Mouse (Mus musculus) hindbrain, postnatal 0 days (tissue): Measurements from ENCODE around the gene Zc2hc1c. TPM values are rescaled to one million over a fixed set of nuclear protein-coding genes. Genes with fewer than 3 reads are reported as not detected.
A peak's percentile ranks its signal among the peaks of the same experiment; 100 is the strongest.

ENCODE experiments used
- ATAC-seq: fragments of 200-750 bp; cut with Nextera tagmentation; 2 replicates; pipeline ENCODE4 v1.8.0; 2017; ENCODE audit warnings: mild to moderate bottlenecking, moderate TSS enrichment, moderate library complexity
- DNase-seq: peaks from one replicate; pipeline ENCODE4 v3.0.0-alpha.2; 2015; ENCODE audit warnings: low spot score
- H3K27ac ChIP-seq: fragments of 300-500 bp; sonication (generic); 2 replicates; pipeline ENCODE4 v1.5.1; 2014; ENCODE audit warnings: mild to moderate bottlenecking
- H3K27me3 ChIP-seq: fragments of 300-500 bp; sonication (generic); 2 replicates; pipeline ENCODE4 v1.6.1; 2014; ENCODE audit warnings: low read length, mixed read lengths; ENCODE audit not compliant: insufficient read depth
- H3K36me3 ChIP-seq: fragments of 300-500 bp; sonication (generic); 2 replicates; pipeline ENCODE4 v1.6.1; 2014; ENCODE audit warnings: low read length, mixed read lengths; ENCODE audit not compliant: insufficient read depth
- H3K4me1 ChIP-seq: fragments of 300-500 bp; sonication (generic); 2 replicates; pipeline ENCODE4 v1.6.1; 2014; ENCODE audit warnings: antibody characterized with exemption, low read length, mixed read lengths; ENCODE audit not compliant: insufficient read depth
- H3K4me2 ChIP-seq: fragments of 300-500 bp; sonication (generic); 2 replicates; pipeline ENCODE4 v1.6.1; 2014; ENCODE audit warnings: low read depth, mild to moderate bottlenecking, low read length, moderate library complexity, mixed read lengths
- H3K4me3 ChIP-seq: fragments of 300-500 bp; sonication (generic); 2 replicates; pipeline ENCODE4 v1.5.1; 2014; ENCODE audit warnings: low read length
- H3K9ac ChIP-seq: fragments of 300-500 bp; sonication (generic); replicated peaks from 2 replicates; pipeline ENCODE4 v1.6.1; 2014; ENCODE audit warnings: mild to moderate bottlenecking, low read length, moderate library complexity, mixed read lengths
- H3K9me3 ChIP-seq: fragments of 300-500 bp; sonication (generic); 2 replicates; pipeline ENCODE4 v1.6.1; 2016; ENCODE audit warnings: low read length, mixed read lengths
- CTCF ChIP-seq: IDR thresholded peaks from 2 replicates; pipeline ENCODE4 v1.5.1; 2016; ENCODE audit warnings: antibody characterized with exemption, control low read depth, low read depth
- WGBS: fragments of 180-500 bp; shearing (Covaris S2); extraction: QIAGEN DNeasy Blood & Tissue Kit; methylation state at CpG from one replicate; pipeline ENCODE4 v1.1.7; 2014; 5-methylcytosine and 5-hydroxymethylcytosine counted together
- polyA plus RNA-seq: library from polyadenylated mRNA; unstranded; fragments of >200 nt; fragmentation: Nextera tagmentation; extraction: Ambion mirVana; gene quantifications from 2 replicates; pipeline ENCODE4 v1.2.1, GENCODE M21; 2015
- total RNA-seq: library from RNA; depleted of rRNA; stranded (reverse); fragments of >200 nt; gene quantifications from 2 replicates; pipeline ENCODE4 v1.2.3, GENCODE M21; 2014

The Zc2hc1c gene
- total and polyA plus RNA-seq, 2 experiments from 2014 or later: 1.1 to 1.4 TPM

GRCm38 (mm10) chr12:85298835-85299180, 10.4 kb downstream of the Zc2hc1c start:
- Histone ChIP-seq H3K9ac (no peak overlapping the region), H3K4me1 (no peaks in the 10 kb centered on the region), H3K27me3 (no peaks in the 10 kb centered on the region), H3K4me2 (no peak overlapping the region), H3K9me3 (peaks cover 4% of the 10 kb centered on the region), H3K4me3 (no peak overlapping the region), H3K36me3 (peaks cover 27% of the 10 kb centered on the region), H3K27ac (no peak overlapping the region)
- 89% methylated on average over 1 of the region's 1 CpGs for WGBS
- TF ChIP-seq CTCF: no peak
- no peak for DNase-seq
- ATAC-seq: no peak

- Histone ChIP-seq H3K9ac (no peak overlapping the region), H3K9me3 (no peaks in the 10 kb centered on the region), H3K4me2 (no peak overlapping the region), H3K4me3 (no peak overlapping the region), H3K27me3 (no peaks in the 10 kb centered on the region), H3K4me1 (no peaks in the 10 kb centered on the region), H3K27ac (no peak overlapping the region), H3K36me3 (peaks cover 65% of the 10 kb centered on the region)
- TF ChIP-seq CTCF: no peak
- DNase-seq (no peak), ATAC-seq (no peak)
- 73% methylated on average over 2 of the region's 2 CpGs for whole genome bisulfite sequencing
Measured at GRCm38 (mm10) chr12:85303256-85303655, 14.9 kb downstream of the Zc2hc1c start.

GRCm38 (mm10) chr12:85304725-85305124, 16.3 kb downstream of the Zc2hc1c start:
- ATAC-seq (no peak), DNase-seq (no peak)
- Histone ChIP-seq H3K27ac (0 out of 2 replicates have a peak overlapping the region, but pooled peaks have one; percentile 64), H3K36me3 (peaks cover 77% of the 10 kb centered on the region), H3K4me1 (no peaks in the 10 kb centered on the region), H3K27me3 (no peaks in the 10 kb centered on the region), H3K9ac (no peak overlapping the region), H3K9me3 (no peaks in the 10 kb centered on the region), H3K4me3 (no peak overlapping the region), H3K4me2 (no peak overlapping the region)
- TF ChIP-seq CTCF: no peak
- WGBS: 68% methylated on average over 4 of the region's 4 CpGs

- Histone ChIP-seq H3K9ac (no peak overlapping the region), H3K4me2 (peak overlapping the region; percentile 33; the same call in 1 of the 2 replicates), H3K27ac (peak overlapping the region; percentile 64), H3K36me3 (peaks cover 80% of the 10 kb centered on the region), H3K9me3 (no peaks in the 10 kb centered on the region), H3K27me3 (no peaks in the 10 kb centered on the region), H3K4me1 (no peaks in the 10 kb centered on the region), H3K4me3 (no peak overlapping the region)
- DNase-seq (peak; percentile 93), ATAC-seq (peak; percentile 75)
- peak; percentile 99 for TF ChIP-seq CTCF
- 39% methylated on average over 16 of the region's 16 CpGs for WGBS
Measured at GRCm38 (mm10) chr12:85305247-85305892, 17.0 kb downstream of the Zc2hc1c start.

GRCm38 (mm10) chr12:85308651-85309050, 20.3 kb downstream of the Zc2hc1c start:
- 63% methylated on average over 3 of the region's 3 CpGs for WGBS
- H3K9ac ChIP-seq: no peak overlapping the region
- no peak for DNase-seq
- no peak overlapping the region for H3K27ac ChIP-seq
- H3K9me3 ChIP-seq: no peaks in the 10 kb centered on the region
- H3K4me2 ChIP-seq: no peak overlapping the region
- no peak overlapping the region for H3K4me3 ChIP-seq
- peaks cover 86% of the 10 kb centered on the region for H3K36me3 ChIP-seq
- ATAC-seq: no peak
- no peaks in the 10 kb centered on the region for H3K4me1 ChIP-seq
- H3K27me3 ChIP-seq: no peaks in the 10 kb centered on the region
- TF ChIP-seq CTCF: no peak

- peaks cover 60% of the 10 kb centered on the region for H3K36me3 ChIP-seq
- ATAC-seq: no peak
- whole genome bisulfite sequencing: 92% methylated on average over 7 of the region's 7 CpGs
Measured at GRCm38 (mm10) chr12:85330153-85330552, 41.8 kb downstream of the Zc2hc1c start.

GRCm38 (mm10) chr12:85337567-85338311, 49.3 kb downstream of the Zc2hc1c start:
- no peak overlapping the region for H3K27ac ChIP-seq
- peak overlapping the region; percentile 69 for H3K4me2 ChIP-seq
- peak overlapping the region; percentile 97 for H3K4me3 ChIP-seq
- H3K9ac ChIP-seq: no peak overlapping the region
- no peak for ATAC-seq
- TF ChIP-seq CTCF: no peak
- H3K27me3 ChIP-seq: no peaks in the 10 kb centered on the region
- peaks cover 10% of the 10 kb centered on the region for H3K36me3 ChIP-seq
- H3K4me1 ChIP-seq: 0 out of 2 replicates have a peak, but pooled peaks cover 7% of the 10 kb centered on the region
- no peaks in the 10 kb centered on the region for H3K9me3 ChIP-seq
- no peak for DNase-seq
- 86% methylated on average over 6 of the region's 6 CpGs for WGBS

More at GRCm38 (mm10) chr12:85330153-85330552, 41.8 kb downstream of the Zc2hc1c start:
- H3K9ac ChIP-seq: no peak overlapping the region
- no peak for TF ChIP-seq CTCF
- H3K27ac ChIP-seq: no peak overlapping the region
- DNase-seq: no peak
- no peak overlapping the region for H3K4me2 ChIP-seq
- H3K4me1 ChIP-seq: no peaks in the 10 kb centered on the region
- no peaks in the 10 kb centered on the region for H3K9me3 ChIP-seq
- no peak overlapping the region for H3K4me3 ChIP-seq
- no peaks in the 10 kb centered on the region for H3K27me3 ChIP-seq
